Mouse (Mus musculus): ENCODE results near the gene Edc3. TPM values are rescaled to one million over a fixed set of nuclear protein-coding genes. Genes with fewer than 3 reads are reported as not detected.

Edc3 gene
- total and polyA plus RNA-seq, 3 experiments: 5.3 to 5.7 (median 5.5) TPM

- 85% methylated on average over 5 of the region's 5 CpGs for WGBS
- H3K36me3 ChIP-seq (ENCODE audit: control insufficient read depth, insufficient read depth, low read length): no peaks in the 10 kb centered on the region
- H3K27me3 ChIP-seq (ENCODE audit: control insufficient read depth, insufficient read depth, low read length): no peaks in the 10 kb centered on the region
- no peak overlapping the region for H3K27ac ChIP-seq
- H3K9ac ChIP-seq (ENCODE audit: low read depth, low read length): no peak overlapping the region
- H3K4me1 ChIP-seq (ENCODE audit: control insufficient read depth, insufficient read depth, low read length): peaks cover 10% of the 10 kb centered on the region
- intact Hi-C loops (cut with DNase I): no loop called here
- no peaks in the 10 kb centered on the region for H3K79me2 ChIP-seq (replicated peaks; ENCODE audit: control insufficient read depth, insufficient read depth, low read length)
- H3K4me3 ChIP-seq: no peak overlapping the region
- TF ChIP-seq EP300 (IDR thresholded peaks at IDR 0.05; ENCODE audit: insufficient read depth, low read depth, low read length) (no peak), POLR2A (IDR thresholded peaks at IDR 0.05; ENCODE audit: insufficient read depth, low read depth, low read length) (no peak), CTCF (IDR thresholded peaks at IDR 0.05) (no peak)
- no peak for DNase-seq
Observed at GRCm38 (mm10) chr9:57671500-57671899, 36.8 kb upstream of the Edc3 start.

DNA sequence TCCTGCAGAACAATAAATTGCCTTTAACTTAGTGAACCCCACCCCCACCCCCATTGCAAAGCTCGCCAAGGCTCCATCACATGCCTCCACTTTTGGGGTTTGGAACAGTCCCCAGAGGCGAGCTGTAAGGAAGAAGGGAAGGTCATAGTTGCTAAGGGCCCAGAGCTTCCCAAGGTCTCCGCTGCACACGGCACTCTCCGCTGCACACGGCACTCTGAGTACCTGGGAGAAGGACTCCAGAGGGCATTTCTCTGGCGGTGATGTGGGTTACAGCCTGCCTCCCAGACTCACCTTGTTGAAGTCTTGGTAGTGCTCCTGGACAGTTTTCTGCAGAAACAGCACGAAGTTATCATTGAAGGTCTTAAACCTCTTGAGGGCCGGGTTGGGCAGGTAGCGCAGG, 26.9 kb upstream of the Edc3 start:
- H3K9ac ChIP-seq (ENCODE audit: low read depth, low read length): no peak overlapping the region
- H3K27ac ChIP-seq: no peak overlapping the region
- WGBS: 77% methylated on average over 10 of the region's 10 CpGs
- no peaks in the 10 kb centered on the region for H3K36me3 ChIP-seq (ENCODE audit: control insufficient read depth, insufficient read depth, low read length)
- no peaks in the 10 kb centered on the region for H3K4me1 ChIP-seq (ENCODE audit: control insufficient read depth, insufficient read depth, low read length)
- H3K27me3 ChIP-seq (ENCODE audit: control insufficient read depth, insufficient read depth, low read length): no peaks in the 10 kb centered on the region
- TF ChIP-seq EP300 (IDR thresholded peaks at IDR 0.05; ENCODE audit: insufficient read depth, low read depth, low read length) (no peak), CTCF (IDR thresholded peaks at IDR 0.05) (no peak), POLR2A (IDR thresholded peaks at IDR 0.05; ENCODE audit: insufficient read depth, low read depth, low read length) (no peak)
- intact Hi-C loops (cut with DNase I): no loop called here
- H3K4me3 ChIP-seq: no peak overlapping the region
- no peaks in the 10 kb centered on the region for H3K79me2 ChIP-seq (replicated peaks; ENCODE audit: control insufficient read depth, insufficient read depth, low read length)
- no peak for DNase-seq

DNA sequence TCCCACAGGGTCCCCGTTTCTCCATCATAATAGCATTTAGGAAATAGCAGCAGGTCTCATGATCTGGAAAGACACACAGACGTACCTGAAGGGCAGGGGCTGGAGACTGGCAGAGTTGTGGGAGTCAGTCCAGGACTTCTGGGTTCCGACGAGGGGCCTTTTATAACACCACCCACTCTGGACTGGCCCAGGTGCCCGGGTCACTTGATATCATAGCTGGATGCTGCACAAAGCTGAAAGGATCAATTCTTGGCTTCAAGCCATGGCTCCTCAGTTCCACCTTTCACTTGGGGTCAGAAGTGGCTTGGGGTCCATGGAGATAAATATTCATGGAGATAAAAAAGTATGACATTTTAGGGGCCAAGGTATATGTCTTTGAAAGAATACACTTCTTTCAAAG, 24.8 kb upstream of the Edc3 start, which contains the start of gene Cyp1a2:
Cyp1a2 (minus strand) TSS at position 184 of the 400 bp plus-strand sequence.
- no peak within 1 kb of the TSS for H3K4me3 ChIP-seq
- no peak for TF ChIP-seq POLR2A (IDR thresholded peaks at IDR 0.05; ENCODE audit: insufficient read depth, low read depth, low read length)
- TF ChIP-seq CTCF (IDR thresholded peaks at IDR 0.05): no peak
- TF ChIP-seq EP300 (IDR thresholded peaks at IDR 0.05; ENCODE audit: insufficient read depth, low read depth, low read length): no peak
- H3K27ac ChIP-seq: no peak within 1 kb of the TSS
- no peaks in the 10 kb centered on the region for H3K4me1 ChIP-seq (ENCODE audit: control insufficient read depth, insufficient read depth, low read length)
- 69% methylated on average over 5 of the region's 5 CpGs for WGBS
- no peak within 1 kb of the TSS for H3K9ac ChIP-seq (ENCODE audit: low read depth, low read length)
- H3K36me3 ChIP-seq (ENCODE audit: control insufficient read depth, insufficient read depth, low read length): no peaks in the 10 kb centered on the region
- DNase-seq: no peak
- no peaks in the 10 kb centered on the region for H3K27me3 ChIP-seq (ENCODE audit: control insufficient read depth, insufficient read depth, low read length)
- intact Hi-C loops (cut with DNase I): no loop called here
- no peaks in the 10 kb centered on the region for H3K79me2 ChIP-seq (replicated peaks; ENCODE audit: control insufficient read depth, insufficient read depth, low read length)

- DNase-seq: no peak
- H3K36me3 ChIP-seq (ENCODE audit: control insufficient read depth, insufficient read depth, low read length): no peaks in the 10 kb centered on the region
- H3K4me3 ChIP-seq: no peak overlapping the region
- H3K27ac ChIP-seq: no peak overlapping the region
- no peaks in the 10 kb centered on the region for H3K4me1 ChIP-seq (ENCODE audit: control insufficient read depth, insufficient read depth, low read length)
- TF ChIP-seq POLR2A (IDR thresholded peaks at IDR 0.05; ENCODE audit: insufficient read depth, low read depth, low read length) (no peak), EP300 (IDR thresholded peaks at IDR 0.05; ENCODE audit: insufficient read depth, low read depth, low read length) (no peak), CTCF (IDR thresholded peaks at IDR 0.05) (no peak)
- no peaks in the 10 kb centered on the region for H3K79me2 ChIP-seq (replicated peaks; ENCODE audit: control insufficient read depth, insufficient read depth, low read length)
- intact Hi-C loops (cut with DNase I): no loop called here
- no peak overlapping the region for H3K9ac ChIP-seq (ENCODE audit: low read depth, low read length)
- 85% methylated on average over 5 of the region's 5 CpGs for WGBS
- no peaks in the 10 kb centered on the region for H3K27me3 ChIP-seq (ENCODE audit: control insufficient read depth, insufficient read depth, low read length)
Observed at GRCm38 (mm10) chr9:57686011-57686410, 22.3 kb upstream of the Edc3 start.

- Histone ChIP-seq H3K79me2 (replicated peaks; ENCODE audit: control insufficient read depth, insufficient read depth, low read length) (no peaks in the 10 kb centered on the region), H3K9ac (ENCODE audit: low read depth, low read length) (no peak within 1 kb of the TSS), H3K36me3 (ENCODE audit: control insufficient read depth, insufficient read depth, low read length) (no peaks in the 10 kb centered on the region), H3K27me3 (ENCODE audit: control insufficient read depth, insufficient read depth, low read length) (no peaks in the 10 kb centered on the region), H3K27ac (no peak within 1 kb of the TSS), H3K4me1 (ENCODE audit: control insufficient read depth, insufficient read depth, low read length) (no peaks in the 10 kb centered on the region), H3K4me3 (no peak within 1 kb of the TSS)
- TF ChIP-seq CTCF (IDR thresholded peaks at IDR 0.05): no peak
- no peak for DNase-seq
- WGBS: 77% methylated on average over 2 of the region's 2 CpGs
- intact Hi-C loops (cut with DNase I): no loop called here
Observed at GRCm38 (mm10) chr9:57687751-57688150, 20.6 kb upstream of the Edc3 start, which contains the start of gene Cyp1a1. Gene Cyp1a1 (plus strand): TSS chr9:57687928.

DNA sequence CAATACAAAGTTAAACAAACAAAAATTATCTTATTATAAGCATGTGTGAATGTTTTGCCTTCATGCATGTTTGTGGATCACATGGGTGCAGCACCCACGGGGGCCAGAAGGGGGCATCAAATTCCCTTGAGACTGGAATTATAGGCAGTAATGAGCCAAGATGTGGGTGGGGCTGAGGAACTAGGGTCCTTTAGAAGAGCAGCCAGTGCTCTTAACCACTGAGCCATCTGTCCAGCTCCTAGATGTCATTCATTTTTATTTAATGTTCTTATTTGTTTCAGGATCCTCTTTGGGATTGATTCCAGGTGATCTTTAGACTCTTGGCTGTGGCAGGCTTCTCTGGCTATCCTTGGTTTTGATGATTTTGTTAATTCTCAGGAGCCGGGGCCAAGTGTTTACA, 20.2 kb upstream of the Edc3 start:
- 47% methylated on average over 2 of the region's 2 CpGs for WGBS
- Histone ChIP-seq H3K79me2 (replicated peaks; ENCODE audit: control insufficient read depth, insufficient read depth, low read length) (no peaks in the 10 kb centered on the region), H3K9ac (ENCODE audit: low read depth, low read length) (no peak overlapping the region), H3K27ac (no peak overlapping the region), H3K4me1 (ENCODE audit: control insufficient read depth, insufficient read depth, low read length) (no peaks in the 10 kb centered on the region), H3K27me3 (ENCODE audit: control insufficient read depth, insufficient read depth, low read length) (no peaks in the 10 kb centered on the region), H3K36me3 (ENCODE audit: control insufficient read depth, insufficient read depth, low read length) (no peaks in the 10 kb centered on the region), H3K4me3 (no peak overlapping the region)
- no peak for DNase-seq
- intact Hi-C loops (cut with DNase I): no loop called here
- peak; percentile 48 for TF ChIP-seq CTCF (IDR thresholded peaks at IDR 0.05)
- no peak for TF ChIP-seq EP300 (IDR thresholded peaks at IDR 0.05; ENCODE audit: insufficient read depth, low read depth, low read length)
